Mouse (Mus musculus) ES-E14 (cell line): ENCODE results near the gene Lce1a1. TPM values are rescaled to one million over a fixed set of nuclear protein-coding genes. Genes with fewer than 3 reads are reported as not detected.

ENCODE experiments used
- DNase-seq: peaks from one replicate; pipeline ENCODE4 v3.0.0-alpha.2; 2013; ENCODE audit warnings: low read depth, low spot score
- H3K27ac ChIP-seq: 2 replicates; pipeline ENCODE4 v1.5.1; 2012; ENCODE audit warnings: low read depth, mild to moderate bottlenecking, low read length, moderate library complexity, mixed read lengths; ENCODE audit not compliant: poor library complexity, insufficient read depth, severe bottlenecking
- H3K36me3 ChIP-seq: 2 replicates; pipeline ENCODE4 v1.6.1; 2012; ENCODE audit warnings: mild to moderate bottlenecking, low read length, moderate library complexity, mixed read lengths; ENCODE audit not compliant: control insufficient read depth, poor library complexity, insufficient read depth, severe bottlenecking
- H3K4me1 ChIP-seq, 2 experiments: fragments of 150-350 bp in 1 of 2; sonication (generic) in 1 of 2; 2 replicates each; pipeline ENCODE4 v1.6.1; 2012; ENCODE audit warnings: low read length in 2 of 2, mild to moderate bottlenecking in 1 of 2, mixed read lengths in 1 of 2; ENCODE audit not compliant: control insufficient read depth in 2 of 2, insufficient read depth in 2 of 2, poor library complexity in 1 of 2
- H3K4me3 ChIP-seq, 2 experiments: fragments of 150-350 bp in 1 of 2; sonication (generic) in 1 of 2; 2 replicates each; pipeline ENCODE4 v1.5.1; 2012; ENCODE audit warnings: low read length in 2 of 2, low read depth in 1 of 2, mild to moderate bottlenecking in 1 of 2, mixed read lengths in 1 of 2; ENCODE audit not compliant: insufficient read depth in 1 of 2, poor library complexity in 1 of 2, severe bottlenecking in 1 of 2
- H3K9ac ChIP-seq: 2 replicates; pipeline ENCODE4 v1.6.1; 2012; ENCODE audit warnings: low read depth, mild to moderate bottlenecking, low read length, mixed read lengths; ENCODE audit not compliant: poor library complexity, insufficient read depth, severe bottlenecking
- H3K9me3 ChIP-seq: fragments of 150-350 bp; sonication (generic); 2 replicates; pipeline ENCODE4 v1.6.1; 2012; ENCODE audit warnings: low read depth, mild to moderate bottlenecking, low read length; ENCODE audit not compliant: control insufficient read depth, insufficient read depth
- CHD2 ChIP-seq: IDR thresholded peaks from 2 replicates; pipeline ENCODE4 v1.6.1; 2014; ENCODE audit warnings: mild to moderate bottlenecking, low read depth, low read length, inconsistent platforms
- HCFC1 ChIP-seq: IDR thresholded peaks from 2 replicates; pipeline ENCODE4 v1.6.1; 2012; ENCODE audit warnings: low read length, inconsistent platforms, borderline replicate concordance; ENCODE audit not compliant: insufficient read depth
- MAFK ChIP-seq: IDR thresholded peaks from 2 replicates; pipeline ENCODE4 v1.6.1; 2014; ENCODE audit warnings: mild to moderate bottlenecking, low read depth, low read length, inconsistent platforms; ENCODE audit not compliant: insufficient read depth
- ZC3H11A ChIP-seq: IDR thresholded peaks from 2 replicates; pipeline ENCODE4 v1.6.1; 2012; ENCODE audit warnings: low read depth, mild to moderate bottlenecking, inconsistent platforms, low read length, borderline replicate concordance
- ZNF384 ChIP-seq: IDR thresholded peaks from 2 replicates; pipeline ENCODE4 v1.6.1; 2012; ENCODE audit warnings: low read depth, low read length, inconsistent platforms
- in situ Hi-C, 2 experiments: fragments of 600-800 bp; cut with MboI; formaldehyde crosslinking; loops; one replicate each; pipeline ENCODE4 v1.15.1; 2025; ENCODE audit warnings: low sequenced_read_pairs in 2 of 2, inconsistent platforms in 1 of 2; ENCODE audit not compliant: unreplicated experiment in 2 of 2
- total RNA-seq: library from RNA; depleted of rRNA; stranded (reverse); fragments of 300-350 nt; gene quantifications from 2 replicates; pipeline ENCODE4 v1.2.3, GENCODE M21; 2012

Lce1a1 gene
- total RNA-seq, 1 experiment, result not detected

DNA sequence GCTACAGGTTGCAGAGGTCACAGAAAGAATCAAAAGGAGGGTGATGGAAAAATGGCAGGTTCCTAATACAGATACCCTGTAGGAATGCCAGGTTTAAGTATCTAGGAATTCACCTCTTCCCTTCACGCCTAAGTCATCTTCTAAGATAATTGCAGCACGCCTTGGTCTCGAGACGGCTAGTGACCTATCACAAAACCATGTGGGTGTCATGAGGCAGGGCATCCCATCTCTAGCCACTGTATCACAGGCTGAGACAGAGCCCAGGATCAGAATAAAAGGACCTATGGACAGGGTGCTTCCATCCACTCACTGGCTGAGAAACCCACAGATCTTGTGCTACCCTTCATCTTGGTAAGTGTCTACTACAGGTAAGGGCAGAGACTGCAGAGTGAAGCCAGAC is 30.8 kb upstream of the Lce1a1 start, which contains the start of gene Lce1c:
Lce1c (plus strand) TSS at position 301 of the 400 bp plus-strand sequence.
- Histone ChIP-seq H3K9me3 (no peaks in the 10 kb centered on the region), H3K9ac (no peak within 1 kb of the TSS), H3K4me3 (no peak within 1 kb of the TSS), H3K27ac (no peak within 1 kb of the TSS), H3K36me3 (no peaks in the 10 kb centered on the region), H3K4me1 (no peaks in the 10 kb centered on the region)
- in situ Hi-C loops, result no loop called here
- no peak for DNase-seq
- no peak for TF ChIP-seq ZC3H11A
- TF ChIP-seq ZNF384, result no peak
- TF ChIP-seq CHD2, result no peak
- TF ChIP-seq MAFK, result no peak
- TF ChIP-seq HCFC1, result no peak

DNA sequence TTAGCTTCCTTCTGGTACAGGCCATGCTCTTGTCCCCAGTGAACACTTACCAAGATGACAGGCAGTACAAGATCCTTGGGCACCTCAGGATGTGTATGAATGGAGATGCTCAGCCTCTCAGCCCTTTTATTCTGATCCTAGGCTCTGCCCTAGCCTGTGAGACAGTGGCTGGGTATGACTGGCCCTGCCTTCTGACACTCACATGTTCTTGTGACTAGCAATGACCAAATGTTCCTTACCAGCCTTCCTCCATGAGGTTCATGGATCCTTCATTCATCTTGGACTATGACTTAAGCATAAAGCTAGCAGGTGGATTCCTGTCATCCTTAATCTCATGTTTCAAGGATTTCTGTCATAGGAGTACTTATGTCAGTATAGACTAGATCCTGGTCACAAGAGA is 22.1 kb upstream of the Lce1a1 start, which contains the start of gene Lce1a2:
Lce1a2 (minus strand) TSS at position 101 of the 400 bp plus-strand sequence.
- Histone ChIP-seq H3K4me3 (no peak within 1 kb of the TSS), H3K4me1 (no peaks in the 10 kb centered on the region), H3K9ac (no peak within 1 kb of the TSS), H3K9me3 (no peaks in the 10 kb centered on the region), H3K36me3 (no peaks in the 10 kb centered on the region), H3K27ac (no peak within 1 kb of the TSS)
- no peak for TF ChIP-seq HCFC1
- no peak for TF ChIP-seq MAFK
- no peak for TF ChIP-seq CHD2
- TF ChIP-seq ZC3H11A, result no peak
- TF ChIP-seq ZNF384, result no peak
- in situ Hi-C loops, result no loop called here
- no peak for DNase-seq

DNA sequence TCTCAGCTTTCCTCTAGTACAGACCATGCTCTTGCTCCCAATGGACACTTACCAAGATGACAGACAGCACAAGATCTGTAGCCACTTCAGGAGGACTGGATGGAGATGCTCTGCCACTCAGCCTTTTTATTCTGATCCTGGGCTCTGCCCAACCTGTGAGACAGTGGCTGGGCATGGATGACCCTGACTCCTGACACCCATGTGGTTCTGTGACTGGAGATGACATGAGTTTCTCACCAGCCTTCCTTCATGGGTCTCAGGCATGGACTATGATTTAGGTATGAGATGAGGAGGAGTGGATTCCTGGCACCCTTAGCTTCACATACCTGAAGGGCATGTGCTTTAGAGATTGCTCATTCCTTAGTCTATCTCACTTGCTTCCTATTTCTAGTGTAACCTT is 8.7 kb upstream of the Lce1a1 start, which contains the start of gene Lce1b:
Lce1b (minus strand) TSS at position 101 of the 400 bp plus-strand sequence.
- TF ChIP-seq ZC3H11A, result no peak
- no peak for TF ChIP-seq ZNF384
- no peak for TF ChIP-seq MAFK
- no peak for TF ChIP-seq CHD2
- no peak for TF ChIP-seq HCFC1
- in situ Hi-C loops, result no loop called here
- no peaks in the 10 kb centered on the region for H3K9me3 ChIP-seq
- no peak within 1 kb of the TSS for H3K27ac ChIP-seq
- H3K4me3 ChIP-seq, result no peak within 1 kb of the TSS
- H3K36me3 ChIP-seq, result no peaks in the 10 kb centered on the region
- H3K9ac ChIP-seq, result no peak within 1 kb of the TSS
- DNase-seq, result no peak
- H3K4me1 ChIP-seq, result no peaks in the 10 kb centered on the region

DNA sequence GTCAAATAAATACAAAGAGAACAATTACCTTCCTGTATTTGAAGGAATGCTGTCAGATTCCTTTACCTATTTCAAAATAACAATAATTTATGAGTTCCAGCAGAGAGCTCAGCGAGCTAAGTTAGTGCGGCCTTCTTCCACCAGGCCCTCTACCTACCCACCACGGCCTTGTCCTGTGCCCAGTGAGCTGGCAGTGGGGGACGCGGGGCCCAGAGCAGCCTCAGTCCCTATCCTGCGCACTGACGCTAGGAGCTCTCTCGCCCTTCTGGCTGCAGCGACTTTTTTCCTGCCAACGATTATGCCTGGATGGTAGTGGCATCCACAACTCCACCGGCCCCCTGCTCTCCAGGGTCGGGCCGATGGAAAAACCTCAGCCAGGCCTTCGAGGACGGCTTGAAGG is 8.3 kb downstream of the Lce1a1 start:
- no peak for TF ChIP-seq ZNF384
- H3K4me1 ChIP-seq, result no peaks in the 10 kb centered on the region
- in situ Hi-C loops, result no loop called here
- H3K9ac ChIP-seq, result no peak overlapping the region
- no peaks in the 10 kb centered on the region for H3K9me3 ChIP-seq
- H3K27ac ChIP-seq, result no peak overlapping the region
- no peaks in the 10 kb centered on the region for H3K36me3 ChIP-seq
- H3K4me3 ChIP-seq, result no peak overlapping the region
- no peak for DNase-seq

DNA sequence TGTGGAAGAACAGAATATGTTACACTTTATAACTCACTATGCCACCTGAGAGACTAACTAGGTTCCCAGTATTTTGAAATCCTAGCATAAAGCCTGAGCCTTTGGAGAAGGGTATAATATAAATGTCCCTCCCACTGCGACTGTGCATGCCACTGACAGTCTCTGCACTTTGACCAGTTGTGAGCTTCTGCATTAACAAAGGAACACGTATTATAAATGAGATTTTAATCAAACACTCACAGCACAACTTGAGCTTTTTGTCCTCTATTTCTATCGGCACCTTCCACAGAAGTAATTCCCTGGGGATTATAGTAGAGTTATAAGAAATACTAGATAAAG is 9.5 kb downstream of the Lce1a1 start:
- no peak overlapping the region for H3K27ac ChIP-seq
- in situ Hi-C loops, result no loop called here
- DNase-seq, result no peak
- no peak overlapping the region for H3K9ac ChIP-seq
- no peak overlapping the region for H3K4me3 ChIP-seq
- H3K4me1 ChIP-seq, result no peaks in the 10 kb centered on the region
- H3K9me3 ChIP-seq, result no peaks in the 10 kb centered on the region
- TF ChIP-seq MAFK, result no peak
- no peak for TF ChIP-seq CHD2
- TF ChIP-seq ZC3H11A, result no peak
- TF ChIP-seq HCFC1, result no peak
- TF ChIP-seq ZNF384, result no peak
- no peaks in the 10 kb centered on the region for H3K36me3 ChIP-seq
